Mouse (Mus musculus) stomach, postnatal 0 days (tissue): Measurements from ENCODE around the gene Ndufa5.

Source experiments
- CTCF ChIP-seq: IDR thresholded peaks from 2 replicates; pipeline ENCODE4 v1.5.1; 2016; ENCODE audit warnings: antibody characterized with exemption, low read depth, mild to moderate bottlenecking, moderate library complexity
- EP300 ChIP-seq: optimal IDR thresholded peaks from 2 replicates; pipeline ENCODE3; 2016; ENCODE audit warnings: antibody characterized with exemption

DNA sequence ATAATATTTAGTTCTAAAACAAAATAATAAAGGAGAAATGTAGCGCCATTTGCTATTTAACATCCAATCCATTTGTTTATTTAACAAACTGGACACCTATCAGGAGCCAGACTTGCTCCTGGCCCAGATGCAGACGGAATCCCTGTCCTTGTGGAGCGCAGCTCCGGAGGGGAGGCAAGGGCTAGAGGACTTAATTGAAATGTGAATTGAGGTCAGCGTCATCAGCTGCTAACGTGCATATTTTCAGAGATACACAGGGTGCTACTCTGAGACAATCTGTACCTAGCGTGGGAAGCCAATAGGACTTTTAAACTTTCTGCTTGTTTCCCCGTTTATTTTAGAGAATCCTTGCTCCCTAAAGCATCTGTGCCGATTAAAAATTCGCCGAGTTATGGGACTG lies 42.5 kb upstream of the Ndufa5 start:
- TF ChIP-seq CTCF (no peak), EP300 (no peak)
